Mouse (Mus musculus): ENCODE results near the gene Fgfr1op2.

- TF ChIP-seq CTCF (IDR thresholded peaks at IDR 0.05; ENCODE audit: low read depth, low read length) (no peak), GATA1 (IDR thresholded peaks at IDR 0.05; ENCODE audit: borderline replicate concordance, low read length) (no peak), GATA2 (IDR thresholded peaks at IDR 0.05; ENCODE audit: borderline replicate concordance, low read depth, low read length) (no peak)
These were observed 8.1 kb downstream of the Fgfr1op2 start for GRCm38 (mm10) chr6:146585134-146585533.

Data from G1E (cell line).